Mouse (Mus musculus) forebrain, embryonic 16.5 days (tissue): ENCODE measurements at regions not wholly inside any gene's neighbourhood (a gene's known extent, or its start where the extent isn't known, plus 50 kb on each side); places are given as distances from the start of the nearest gene placed in this dataset.

Experiments used
- ATAC-seq: fragments of 200-750 bp; cut with Nextera tagmentation; 2 replicates; pipeline ENCODE4 v1.8.0; 2017; ENCODE audit warnings: mild to moderate bottlenecking, moderate library complexity
- H3K27ac ChIP-seq: fragments of 300-500 bp; sonication (generic); 2 replicates; pipeline ENCODE4 v1.5.1; 2014; ENCODE audit warnings: low read length, control low read depth
- H3K27me3 ChIP-seq: fragments of 300-500 bp; sonication (generic); replicated peaks from 2 replicates; pipeline ENCODE4 v1.6.1; 2014; ENCODE audit warnings: low read length; ENCODE audit not compliant: control insufficient read depth, insufficient read depth
- H3K36me3 ChIP-seq: fragments of 300-500 bp; sonication (generic); 2 replicates; pipeline ENCODE4 v1.6.1; 2014; ENCODE audit not compliant: control insufficient read depth, insufficient read depth
- H3K4me1 ChIP-seq: fragments of 300-500 bp; sonication (generic); replicated peaks from 2 replicates; pipeline ENCODE4 v1.6.1; 2014; ENCODE audit warnings: low read length; ENCODE audit not compliant: control insufficient read depth, insufficient read depth
- H3K4me2 ChIP-seq: fragments of 300-500 bp; sonication (generic); 2 replicates; pipeline ENCODE4 v1.6.1; 2014; ENCODE audit warnings: mild to moderate bottlenecking, low read length, control low read depth
- H3K4me3 ChIP-seq: fragments of 300-500 bp; sonication (generic); replicated peaks from 2 replicates; pipeline ENCODE4 v1.5.1; 2014; ENCODE audit warnings: mild to moderate bottlenecking, low read length, control low read depth
- H3K9ac ChIP-seq: fragments of 300-500 bp; sonication (generic); replicated peaks from 2 replicates; pipeline ENCODE4 v1.6.1; 2014; ENCODE audit warnings: low read depth, low read length, control low read depth
- H3K9me3 ChIP-seq: fragments of 300-500 bp; sonication (generic); 2 replicates; pipeline ENCODE4 v1.6.1; 2016; ENCODE audit warnings: low read length; ENCODE audit not compliant: control insufficient read depth
- WGBS: fragments of 180-500 bp; shearing (Covaris S2); extraction: QIAGEN DNeasy Blood & Tissue Kit; methylation state at CpG from one replicate; pipeline ENCODE4 v1.1.7; 2014; 5-methylcytosine and 5-hydroxymethylcytosine counted together

GRCm38 (mm10) chr15:70489548-70489947 lies 3344.8 kb upstream of the Gm6569 start:
- WGBS: 53% methylated on average over 1 of the region's 1 CpGs
- H3K36me3 ChIP-seq: no peaks in the 10 kb centered on the region
- H3K4me2 ChIP-seq: no peak overlapping the region
- no peak overlapping the region for H3K27ac ChIP-seq
- H3K9ac ChIP-seq: no peak overlapping the region
- H3K9me3 ChIP-seq: no peaks in the 10 kb centered on the region
- H3K4me1 ChIP-seq: no peaks in the 10 kb centered on the region
- H3K27me3 ChIP-seq: no peaks in the 10 kb centered on the region
- ATAC-seq: peak; percentile 55; the same call in 1 of the 2 replicates
- H3K4me3 ChIP-seq: no peak overlapping the region

DNA sequence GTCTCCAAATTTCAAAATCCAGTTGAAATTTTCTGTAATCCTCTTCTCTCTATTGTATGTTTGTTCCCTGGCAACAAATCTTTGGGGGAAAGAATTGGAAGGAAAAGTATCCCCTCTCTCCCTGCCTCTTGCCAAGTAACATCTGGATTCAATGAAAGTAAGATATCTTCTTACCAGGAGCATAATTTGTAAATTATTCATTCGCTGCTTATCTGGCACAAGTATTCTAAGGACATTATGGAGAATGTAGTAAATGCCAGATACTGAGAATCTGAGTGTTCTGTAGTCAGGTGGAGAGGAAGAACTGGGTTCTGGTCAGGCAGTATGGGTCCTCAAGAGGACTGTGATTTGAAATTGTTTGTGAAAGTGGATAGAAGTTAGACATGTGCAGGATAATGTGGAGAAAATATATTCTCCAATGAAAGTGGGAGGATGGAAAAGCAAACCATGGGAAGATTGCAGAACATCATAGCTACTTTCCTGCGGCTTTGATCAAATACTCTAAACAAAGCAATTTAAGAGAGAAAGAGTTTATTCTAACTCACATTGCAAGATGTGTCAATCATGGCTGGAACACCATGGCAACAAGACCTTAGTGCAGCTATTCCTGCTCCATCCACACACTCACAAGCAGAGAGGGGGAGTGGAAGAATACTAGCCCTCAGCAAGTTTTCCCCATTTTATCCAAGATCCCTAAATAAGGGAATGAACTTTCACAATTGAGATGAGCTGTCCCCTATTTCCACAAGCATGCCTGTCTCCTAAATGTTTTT lies 3327.1 kb upstream of the Gm6569 start:
- Histone ChIP-seq H3K27ac (no peak overlapping the region), H3K9ac (no peak overlapping the region), H3K36me3 (no peaks in the 10 kb centered on the region), H3K27me3 (no peaks in the 10 kb centered on the region), H3K4me2 (no peak overlapping the region), H3K4me3 (no peak overlapping the region), H3K4me1 (no peaks in the 10 kb centered on the region), H3K9me3 (no peaks in the 10 kb centered on the region)
- no peak for ATAC-seq
- WGBS: 63% methylated on average over 2 of the region's 2 CpGs

DNA sequence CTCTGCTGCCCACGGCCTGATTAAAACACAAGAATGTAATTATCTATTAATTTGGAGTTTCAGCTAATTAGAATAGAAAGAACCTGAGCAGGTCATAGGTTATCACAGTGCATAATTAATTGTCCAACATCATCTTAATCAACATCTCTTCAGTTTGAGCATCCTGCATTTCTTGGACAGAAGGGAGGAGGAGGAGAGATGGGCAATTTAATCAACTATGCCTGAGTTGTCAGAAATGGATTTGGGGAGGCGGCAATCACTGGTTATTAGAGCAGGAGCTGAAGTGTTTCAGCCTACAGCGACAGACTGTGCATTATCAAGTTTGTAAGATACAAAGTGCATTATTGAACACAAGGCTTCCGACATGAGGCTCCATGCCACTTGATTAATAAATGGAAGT lies 3313.8 kb upstream of the Gm6569 start:
- H3K4me3 ChIP-seq: no peak overlapping the region
- H3K9ac ChIP-seq: no peak overlapping the region
- 40% methylated on average over 4 of the region's 4 CpGs for WGBS
- no peak overlapping the region for H3K4me2 ChIP-seq
- H3K27ac ChIP-seq: no peak overlapping the region
- no peaks in the 10 kb centered on the region for H3K27me3 ChIP-seq
- no peaks in the 10 kb centered on the region for H3K9me3 ChIP-seq
- no peaks in the 10 kb centered on the region for H3K36me3 ChIP-seq
- no peak for ATAC-seq
- no peaks in the 10 kb centered on the region for H3K4me1 ChIP-seq

- Histone ChIP-seq H3K27ac (no peak overlapping the region), H3K27me3 (no peaks in the 10 kb centered on the region), H3K36me3 (no peaks in the 10 kb centered on the region), H3K9ac (no peak overlapping the region), H3K9me3 (no peaks in the 10 kb centered on the region), H3K4me2 (peak overlapping the region; percentile 28), H3K4me1 (peaks cover 9% of the 10 kb centered on the region; the same call in 1 of the 2 replicates), H3K4me3 (no peak overlapping the region)
- WGBS: 16% methylated on average over 18 of the region's 18 CpGs
- peak; percentile 72 for ATAC-seq
Measured at GRCm38 (mm10) chr15:70554773-70555582, 3279.4 kb upstream of the Gm6569 start.

DNA sequence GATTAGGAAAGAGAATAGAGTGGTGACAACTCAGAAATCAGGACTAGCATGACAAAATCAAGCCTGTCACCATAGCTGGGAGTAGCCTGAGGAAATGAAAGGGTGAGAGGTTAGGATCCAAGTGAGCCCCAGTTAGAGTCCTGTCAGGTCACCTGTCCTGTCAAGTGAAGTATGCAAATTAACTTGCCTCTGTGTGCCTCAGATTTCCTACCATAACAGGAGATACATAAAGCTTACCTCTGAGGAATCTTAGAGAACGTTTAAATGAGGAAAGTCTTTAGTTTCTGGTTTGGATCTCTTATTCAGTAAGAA lies 3278.8 kb upstream of the Gm6569 start:
- Histone ChIP-seq H3K4me1 (peaks cover 9% of the 10 kb centered on the region; the same call in 1 of the 2 replicates), H3K9ac (no peak overlapping the region), H3K27me3 (no peaks in the 10 kb centered on the region), H3K4me2 (peak overlapping the region; percentile 28; the same call in 1 of the 2 replicates), H3K27ac (no peak overlapping the region), H3K36me3 (no peaks in the 10 kb centered on the region), H3K9me3 (no peaks in the 10 kb centered on the region), H3K4me3 (no peak overlapping the region)
- no peak for ATAC-seq
- 31% methylated on average over 1 of the region's 1 CpGs for WGBS

GRCm38 (mm10) chr15:70594295-70594694 lies 3240.1 kb upstream of the Gm6569 start:
- Histone ChIP-seq H3K36me3 (no peaks in the 10 kb centered on the region), H3K4me1 (no peaks in the 10 kb centered on the region), H3K4me3 (no peak overlapping the region), H3K4me2 (no peak overlapping the region), H3K9ac (no peak overlapping the region), H3K9me3 (no peaks in the 10 kb centered on the region), H3K27me3 (0 out of 2 replicates have a peak, but pooled peaks cover 2% of the 10 kb centered on the region), H3K27ac (no peak overlapping the region)
- WGBS: 0% methylated on average over 1 of the region's 1 CpGs
- peak; percentile 90 for ATAC-seq

GRCm38 (mm10) chr15:70600762-70601489 lies 3233.4 kb upstream of the Gm6569 start:
- H3K9me3 ChIP-seq: no peaks in the 10 kb centered on the region
- no peaks in the 10 kb centered on the region for H3K36me3 ChIP-seq
- 64% methylated on average over 2 of the region's 2 CpGs for WGBS
- no peak for ATAC-seq
- no peak overlapping the region for H3K4me3 ChIP-seq
- 0 out of 2 replicates have a peak, but pooled peaks cover 2% of the 10 kb centered on the region for H3K27me3 ChIP-seq
- no peak overlapping the region for H3K27ac ChIP-seq
- no peaks in the 10 kb centered on the region for H3K4me1 ChIP-seq
- H3K4me2 ChIP-seq: no peak overlapping the region
- H3K9ac ChIP-seq: no peak overlapping the region

- Histone ChIP-seq H3K4me2 (no peak overlapping the region), H3K27me3 (no peaks in the 10 kb centered on the region), H3K9ac (no peak overlapping the region), H3K36me3 (no peaks in the 10 kb centered on the region), H3K4me1 (no peaks in the 10 kb centered on the region), H3K4me3 (no peak overlapping the region), H3K9me3 (no peaks in the 10 kb centered on the region), H3K27ac (peak overlapping the region; percentile 44; the same call in 1 of the 2 replicates)
- peak; percentile 71 for ATAC-seq
- WGBS: 56% methylated on average over 4 of the region's 4 CpGs
Measured at GRCm38 (mm10) chr15:70605251-70605650, 3229.1 kb upstream of the Gm6569 start.

GRCm38 (mm10) chr15:70606896-70607295 lies 3227.5 kb upstream of the Gm6569 start:
- Histone ChIP-seq H3K4me3 (no peak overlapping the region), H3K4me1 (no peaks in the 10 kb centered on the region), H3K9me3 (no peaks in the 10 kb centered on the region), H3K9ac (no peak overlapping the region), H3K27ac (no peak overlapping the region), H3K27me3 (no peaks in the 10 kb centered on the region), H3K4me2 (no peak overlapping the region), H3K36me3 (no peaks in the 10 kb centered on the region)
- ATAC-seq: no peak
- WGBS: 65% methylated on average over 1 of the region's 1 CpGs
